Mouse (Mus musculus) forebrain, embryonic 10.5 days (tissue): ENCODE data around the gene Ccdc141. TPM values are rescaled to one million over a fixed set of nuclear protein-coding genes. Genes with fewer than 3 reads are reported as not detected.

Experiments
- DNase-seq: peaks from one replicate; pipeline ENCODE4 v3.0.0-alpha.2; 2017; ENCODE audit warnings: low spot score; ENCODE audit errors: extremely low spot score
- H3K27ac ChIP-seq: fragments of 300-500 bp; sonication (generic); 2 replicates; pipeline ENCODE4 v1.5.1; 2016; ENCODE audit warnings: mild to moderate bottlenecking
- H3K27me3 ChIP-seq: fragments of 300-500 bp; sonication (generic); 2 replicates; pipeline ENCODE4 v1.6.1; 2016; ENCODE audit warnings: mild to moderate bottlenecking; ENCODE audit not compliant: poor library complexity, severe bottlenecking
- H3K36me3 ChIP-seq: fragments of 300-500 bp; sonication (generic); replicated peaks from 2 replicates; pipeline ENCODE4 v1.6.1; 2016; ENCODE audit warnings: mild to moderate bottlenecking, moderate library complexity
- H3K4me1 ChIP-seq: fragments of 300-500 bp; sonication (generic); 2 replicates; pipeline ENCODE4 v1.6.1; 2016
- H3K4me3 ChIP-seq: fragments of 300-500 bp; sonication (generic); 2 replicates; pipeline ENCODE4 v1.5.1; 2016; ENCODE audit warnings: mild to moderate bottlenecking, moderate library complexity
- H3K9me3 ChIP-seq: fragments of 300-500 bp; sonication (generic); 2 replicates; pipeline ENCODE4 v1.6.1; 2016; ENCODE audit warnings: mild to moderate bottlenecking, moderate library complexity
- WGBS: fragments of 180-500 bp; shearing (Covaris S2); methylation state at CpG from one replicate; pipeline ENCODE4 v1.1.7; 2016; 5-methylcytosine and 5-hydroxymethylcytosine counted together
- polyA plus RNA-seq: library from polyadenylated mRNA; unstranded; fragments of >200 nt; fragmentation: Nextera tagmentation; extraction: Ambion mirVana; gene quantifications from 2 replicates; pipeline ENCODE4 v1.2.1, GENCODE M21; 2016

The Ccdc141 gene
- polyA plus RNA-seq, 1 experiment from 2014 or later = 2.6 TPM

- 79% methylated on average over 4 of the region's 4 CpGs for WGBS
These were observed 60.1 kb downstream of the Ccdc141 start for GRCm38 (mm10) chr2:77110365-77110764.

GRCm38 (mm10) chr2:77109506-77110123 lies 60.8 kb downstream of the Ccdc141 start:
- DNase-seq = no peak
- Histone ChIP-seq H3K36me3 (no peaks in the 10 kb centered on the region), H3K9me3 (no peaks in the 10 kb centered on the region), H3K4me1 (no peaks in the 10 kb centered on the region), H3K4me3 (no peak overlapping the region), H3K27me3 (no peaks in the 10 kb centered on the region), H3K27ac (no peak overlapping the region)
- 92% methylated on average over 8 of the region's 8 CpGs for WGBS

More at GRCm38 (mm10) chr2:77110365-77110764, 60.1 kb downstream of the Ccdc141 start:
- Histone ChIP-seq H3K4me1 (no peaks in the 10 kb centered on the region), H3K27ac (no peak overlapping the region), H3K36me3 (no peaks in the 10 kb centered on the region), H3K9me3 (no peaks in the 10 kb centered on the region), H3K27me3 (no peaks in the 10 kb centered on the region), H3K4me3 (no peak overlapping the region)
- DNase-seq = no peak

- WGBS = 87% methylated on average over 5 of the region's 5 CpGs
- no peak for DNase-seq
- Histone ChIP-seq H3K9me3 (no peaks in the 10 kb centered on the region), H3K4me1 (no peaks in the 10 kb centered on the region), H3K4me3 (no peak overlapping the region), H3K36me3 (no peaks in the 10 kb centered on the region), H3K27me3 (no peaks in the 10 kb centered on the region), H3K27ac (no peak overlapping the region)
These were observed 61.9 kb downstream of the Ccdc141 start for GRCm38 (mm10) chr2:77108562-77108961.

- DNase-seq = no peak
- Histone ChIP-seq H3K36me3 (no peaks in the 10 kb centered on the region), H3K9me3 (no peaks in the 10 kb centered on the region), H3K4me3 (no peak overlapping the region), H3K27me3 (no peaks in the 10 kb centered on the region), H3K4me1 (no peaks in the 10 kb centered on the region), H3K27ac (no peak overlapping the region)
- WGBS = 86% methylated on average over 3 of the region's 3 CpGs
These were observed 64.3 kb downstream of the Ccdc141 start for GRCm38 (mm10) chr2:77106150-77106549.

GRCm38 (mm10) chr2:77105006-77105715 lies 65.3 kb downstream of the Ccdc141 start:
- Histone ChIP-seq H3K27ac (no peak overlapping the region), H3K27me3 (no peaks in the 10 kb centered on the region), H3K4me3 (no peak overlapping the region), H3K4me1 (no peaks in the 10 kb centered on the region), H3K36me3 (no peaks in the 10 kb centered on the region), H3K9me3 (no peaks in the 10 kb centered on the region)
- no peak for DNase-seq
- WGBS = 88% methylated on average over 8 of the region's 8 CpGs

GRCm38 (mm10) chr2:77102516-77102915 lies 67.9 kb downstream of the Ccdc141 start:
- no peak for DNase-seq
- WGBS = 97% methylated on average over 5 of the region's 5 CpGs
- H3K36me3 ChIP-seq = no peaks in the 10 kb centered on the region

GRCm38 (mm10) chr2:77099814-77100213 lies 70.6 kb downstream of the Ccdc141 start:
- DNase-seq = no peak
- H3K4me1 ChIP-seq = no peaks in the 10 kb centered on the region
- no peak overlapping the region for H3K4me3 ChIP-seq
- 90% methylated on average over 2 of the region's 2 CpGs for WGBS
- H3K27me3 ChIP-seq = no peaks in the 10 kb centered on the region
- H3K36me3 ChIP-seq = no peaks in the 10 kb centered on the region
- H3K9me3 ChIP-seq = no peaks in the 10 kb centered on the region
- H3K27ac ChIP-seq = no peak overlapping the region

More at GRCm38 (mm10) chr2:77102516-77102915, 67.9 kb downstream of the Ccdc141 start:
- Histone ChIP-seq H3K27ac (no peak overlapping the region), H3K4me3 (no peak overlapping the region), H3K9me3 (no peaks in the 10 kb centered on the region), H3K27me3 (no peaks in the 10 kb centered on the region), H3K4me1 (no peaks in the 10 kb centered on the region)

- Histone ChIP-seq H3K4me3 (no peak overlapping the region), H3K27me3 (no peaks in the 10 kb centered on the region), H3K4me1 (peaks cover 4% of the 10 kb centered on the region; the same call in 1 of the 2 replicates), H3K27ac (no peak overlapping the region), H3K9me3 (no peaks in the 10 kb centered on the region), H3K36me3 (no peaks in the 10 kb centered on the region)
- WGBS = 94% methylated on average over 3 of the region's 3 CpGs
- no peak for DNase-seq
These were observed 71.7 kb downstream of the Ccdc141 start for GRCm38 (mm10) chr2:77098769-77099168.

- Histone ChIP-seq H3K27ac (no peak overlapping the region), H3K36me3 (no peaks in the 10 kb centered on the region), H3K4me3 (no peak overlapping the region), H3K4me1 (peaks cover 7% of the 10 kb centered on the region; the same call in 1 of the 2 replicates), H3K27me3 (no peaks in the 10 kb centered on the region), H3K9me3 (no peaks in the 10 kb centered on the region)
- DNase-seq = no peak
- 94% methylated on average over 4 of the region's 4 CpGs for WGBS
These were observed 78.7 kb downstream of the Ccdc141 start for GRCm38 (mm10) chr2:77091749-77092148.

- no peaks in the 10 kb centered on the region for H3K27me3 ChIP-seq
- H3K36me3 ChIP-seq = no peaks in the 10 kb centered on the region
- no peak overlapping the region for H3K27ac ChIP-seq
- H3K9me3 ChIP-seq = no peaks in the 10 kb centered on the region
- H3K4me3 ChIP-seq = no peak overlapping the region
- 0 out of 2 replicates have a peak, but pooled peaks cover 3% of the 10 kb centered on the region for H3K4me1 ChIP-seq
- DNase-seq = no peak
These were observed 85.1 kb downstream of the Ccdc141 start for GRCm38 (mm10) chr2:77085313-77085712.

GRCm38 (mm10) chr2:77084629-77085028 lies 85.8 kb downstream of the Ccdc141 start:
- DNase-seq = no peak
- H3K27me3 ChIP-seq = no peaks in the 10 kb centered on the region
- H3K36me3 ChIP-seq = no peaks in the 10 kb centered on the region
- no peak overlapping the region for H3K4me3 ChIP-seq
- no peak overlapping the region for H3K27ac ChIP-seq
- H3K4me1 ChIP-seq = 0 out of 2 replicates have a peak, but pooled peaks cover 3% of the 10 kb centered on the region
- H3K9me3 ChIP-seq = no peaks in the 10 kb centered on the region

- Histone ChIP-seq H3K27ac (no peak overlapping the region), H3K36me3 (no peaks in the 10 kb centered on the region), H3K27me3 (no peaks in the 10 kb centered on the region), H3K4me3 (no peak overlapping the region), H3K4me1 (0 out of 2 replicates have a peak, but pooled peaks cover 3% of the 10 kb centered on the region), H3K9me3 (no peaks in the 10 kb centered on the region)
- 88% methylated on average over 2 of the region's 2 CpGs for WGBS
- no peak for DNase-seq
These were observed 89.3 kb downstream of the Ccdc141 start for GRCm38 (mm10) chr2:77081156-77081555.

- Histone ChIP-seq H3K27ac (no peak overlapping the region), H3K36me3 (no peaks in the 10 kb centered on the region), H3K9me3 (no peaks in the 10 kb centered on the region), H3K4me1 (no peaks in the 10 kb centered on the region), H3K4me3 (no peak overlapping the region), H3K27me3 (no peaks in the 10 kb centered on the region)
- 94% methylated on average over 3 of the region's 3 CpGs for WGBS
- DNase-seq = no peak
These were observed 89.8 kb downstream of the Ccdc141 start for GRCm38 (mm10) chr2:77080657-77081056.
